8 mouse cellular contexts compared by ENCODE assay signal in genomic region chr8:46236441-46237223, GRCm38 (mm10). TPM values are rescaled to one million over a fixed set of nuclear protein-coding genes. Genes with fewer than 3 reads are reported as not detected.
DNase-seq lines count a peak whose midpoint lies in the region; ATAC-seq lines count a peak whose summit lies in the region.
"Had no signal": no experiment of that assay in that cellular context is flagged by ENCODE, and none has a peak within 500 bp of the region (broad histone marks: within the 10 kb centered on the region; RNA-seq: fewer than 3 reads in every experiment).

No protein-coding gene starts in this region.

- DNase-seq in kidney, adult 9 months, result peak; percentile 30
- DNase-seq in kidney, postnatal 14 days, result no peak
- peak; percentile 5 for DNase-seq in CD4-positive, CD25-positive, alpha-beta regulatory T cell, adult 2 months (ENCODE audit: low read depth, low spot score)
- peak; percentile 61 for DNase-seq in NIH3T3 (ENCODE audit: low read depth)
- no peak for DNase-seq in left cerebral cortex, adult 9 months (ENCODE audit: low spot score in 2 of 2)
- no peak for DNase-seq in embryo, embryonic 10.5 days (ENCODE audit: low spot score)

- H3K4me2 ChIP-seq in heart, embryonic 15.5 days, result peak overlapping the region; percentile 46
- H3K4me2 ChIP-seq: embryonic facial prominence, embryonic 13.5 days had no signal

- H3K27ac ChIP-seq in heart, embryonic 15.5 days, result peak overlapping the region; percentile 71
- H3K27ac ChIP-seq: embryonic facial prominence, embryonic 13.5 days had no signal

- H3K9ac ChIP-seq in heart, embryonic 15.5 days, result peak overlapping the region; percentile 14; the same call in 1 of the 2 replicates
- H3K9ac ChIP-seq: embryonic facial prominence, embryonic 13.5 days had no signal

- no peaks in the 10 kb centered on the region for H3K9me3 ChIP-seq in heart, embryonic 15.5 days (replicated peaks)
- H3K9me3 ChIP-seq: embryonic facial prominence, embryonic 13.5 days had no signal

- no peak overlapping the region for H3K4me3 ChIP-seq in heart, embryonic 15.5 days
- H3K4me3 ChIP-seq: embryonic facial prominence, embryonic 13.5 days had no signal

- H3K27me3 ChIP-seq in heart, embryonic 15.5 days, result no peaks in the 10 kb centered on the region

- peak; percentile 80; the same call in 1 of the 2 replicates for ATAC-seq in heart, embryonic 15.5 days (replicated peaks; ENCODE audit: insufficient number of reproducible peaks, insufficient read depth, low FRiP score, low read depth)

- H3K36me3 ChIP-seq in heart, embryonic 15.5 days, result no peaks in the 10 kb centered on the region
- H3K36me3 ChIP-seq: embryonic facial prominence, embryonic 13.5 days had no signal

- peaks cover 9% of the 10 kb centered on the region for H3K4me1 ChIP-seq in heart, embryonic 15.5 days (replicated peaks)

- 28% methylated on average over 7 of the region's 7 CpGs for WGBS in heart, embryonic 15.5 days

RNA-seq across cellular contexts. Expression of gene Slc25a4, which starts 25.5 kb away (rescaled TPM):
- polyA plus RNA-seq in heart, embryonic 15.5 days (2015; fragmentation: Nextera tagmentation; extraction: Ambion mirVana), result 2,014 and 2,378 TPM in 2 replicates

RNA-seq across cellular contexts. Expression of gene Helt, which starts 57.8 kb away (rescaled TPM):
- polyA plus RNA-seq in heart, embryonic 15.5 days (2015; fragmentation: Nextera tagmentation; extraction: Ambion mirVana), result not detected in 2 replicates
- polyA plus RNA-seq: embryonic facial prominence, embryonic 13.5 days had no signal

Comparison
In these comparisons a context has a peak if more than half of its experiments do, and no peak if none do; other contexts are left out.
1. DNase-seq: peak in kidney, adult 9 months (single experiment), CD4-positive, CD25-positive, alpha-beta regulatory T cell, adult 2 months (single experiment) and NIH3T3 (single experiment); none in kidney, postnatal 14 days (single experiment), left cerebral cortex, adult 9 months (0 of 2) and embryo, embryonic 10.5 days (single experiment).